Mouse (Mus musculus) left cerebral cortex, postnatal 36 days (tissue): Measurements from ENCODE around the gene Mllt10. TPM values are rescaled to one million over a fixed set of nuclear protein-coding genes. Genes with fewer than 3 reads are reported as not detected.
A peak's percentile ranks its signal among the peaks of the same experiment; 100 is the strongest.

ENCODE experiments used
- DNase-seq, 2 experiments: peaks; one replicate each; pipeline ENCODE4 v3.0.0; 2021 to 2022; ENCODE audit warnings: low spot score in 2 of 2, mixed read lengths in 1 of 2
- intact Hi-C: fragments of 180-260 bp; cut with DNase I; formaldehyde crosslinking; loops from one replicate; pipeline ENCODE4 v1.15.1; 2025
- total RNA-seq, 2 experiments: library from RNA; stranded (reverse); gene quantifications; 2 replicates each; pipeline ENCODE4 v1.2.3; 2021

Mllt10 gene
- total RNA-seq, 2 experiments from 2014 or later = 49.4 to 57.6 TPM

DNA sequence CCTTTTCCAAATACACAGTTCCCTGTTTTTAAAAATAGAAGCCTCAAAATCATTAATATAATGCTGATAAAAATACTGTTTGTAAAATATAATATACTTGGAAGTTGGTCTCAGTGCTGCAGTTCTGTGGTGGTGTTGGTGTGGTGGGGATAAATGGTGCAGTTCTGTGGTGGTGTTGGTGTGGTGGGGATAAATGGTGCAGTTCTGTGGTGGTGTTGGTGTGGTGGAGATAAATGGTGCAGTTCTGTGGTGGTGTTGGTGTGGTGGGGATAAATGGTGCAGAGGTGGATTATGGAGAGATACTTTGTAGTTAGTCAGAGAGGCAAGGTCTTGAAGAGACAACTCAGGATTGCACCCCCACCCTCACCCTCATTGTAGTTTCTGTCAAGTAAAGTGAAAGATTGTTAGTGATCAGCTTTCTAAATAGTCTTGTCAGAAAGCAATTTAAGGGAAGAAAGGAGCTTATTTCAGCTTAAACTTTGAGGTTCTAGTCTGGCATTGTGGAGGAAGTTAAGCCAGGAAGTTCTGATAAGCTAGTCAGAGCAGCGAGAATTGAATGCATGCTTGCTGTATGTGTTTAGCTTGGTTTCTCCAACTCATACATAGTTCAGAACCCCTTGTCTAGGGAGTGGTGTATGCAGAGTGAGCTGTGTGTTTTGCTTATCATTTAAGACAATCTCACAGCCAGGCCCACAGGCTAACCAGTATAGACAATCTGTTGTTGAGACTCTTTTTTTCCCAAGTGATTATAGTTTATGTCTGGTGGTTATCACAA is 114.3 kb downstream of the Mllt10 start:
- intact Hi-C loops = no loop called here
- DNase-seq = no peak

DNA sequence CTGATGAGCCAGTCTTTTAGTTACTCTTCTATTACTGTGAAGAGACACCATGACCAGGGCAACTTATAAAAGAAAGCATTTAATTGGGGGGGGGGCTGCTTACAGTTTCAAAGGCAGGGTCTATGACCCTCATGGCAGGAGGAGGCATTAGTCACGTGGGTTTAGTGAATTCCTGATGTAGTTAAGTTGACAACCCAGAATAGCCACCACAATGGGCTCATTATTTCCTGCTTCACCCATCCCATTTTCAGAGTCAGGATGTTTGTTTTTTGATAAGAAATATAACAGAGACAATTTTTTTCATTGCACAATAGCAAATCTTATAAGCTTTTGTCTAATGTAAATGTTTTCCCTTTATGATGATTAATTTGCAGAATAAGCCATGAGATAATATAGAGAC is 120.2 kb downstream of the Mllt10 start:
- no peak for DNase-seq
- intact Hi-C loops = no loop called here

DNA sequence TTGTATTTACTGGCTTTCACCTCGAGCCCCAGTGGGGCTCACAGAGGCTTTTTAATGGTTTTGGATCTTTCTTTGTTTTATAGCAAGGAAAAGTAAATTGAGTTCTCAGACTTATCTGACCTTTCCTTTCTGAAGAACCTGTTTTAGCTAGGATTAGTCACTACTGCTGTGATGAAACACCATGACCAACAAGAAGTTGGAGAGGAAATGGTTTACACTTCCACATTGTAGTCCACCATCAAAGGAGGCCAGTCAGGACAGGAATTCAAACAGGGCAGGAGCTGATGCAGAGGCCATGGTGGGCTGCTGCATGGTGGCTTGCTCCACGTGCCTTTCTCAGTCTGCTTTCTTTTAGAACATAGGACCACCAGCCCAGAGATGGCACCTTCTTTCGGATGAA is 121.2 kb downstream of the Mllt10 start:
- intact Hi-C loops = no loop called here
- DNase-seq = no peak

DNA sequence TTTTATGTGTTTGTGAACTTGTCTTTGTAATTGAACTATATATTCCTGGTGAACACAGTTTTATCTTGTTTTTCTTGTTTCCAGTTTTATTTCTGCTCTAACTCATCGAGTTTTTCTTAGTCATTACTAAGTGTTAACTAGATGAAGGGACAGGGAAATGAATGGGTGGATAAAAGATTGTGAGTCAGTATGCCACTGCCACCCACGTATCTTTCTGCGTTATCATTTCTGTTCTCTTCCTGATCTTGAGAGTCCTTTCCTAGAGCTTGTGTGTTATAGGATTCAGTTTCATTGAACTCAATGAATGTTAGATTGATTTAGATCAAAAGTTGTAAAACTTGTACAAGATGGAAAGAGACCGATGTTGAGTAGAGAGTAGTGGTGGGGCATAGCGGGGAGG is 125.3 kb downstream of the Mllt10 start:
- DNase-seq = no peak
- intact Hi-C loops = no loop called here

DNA sequence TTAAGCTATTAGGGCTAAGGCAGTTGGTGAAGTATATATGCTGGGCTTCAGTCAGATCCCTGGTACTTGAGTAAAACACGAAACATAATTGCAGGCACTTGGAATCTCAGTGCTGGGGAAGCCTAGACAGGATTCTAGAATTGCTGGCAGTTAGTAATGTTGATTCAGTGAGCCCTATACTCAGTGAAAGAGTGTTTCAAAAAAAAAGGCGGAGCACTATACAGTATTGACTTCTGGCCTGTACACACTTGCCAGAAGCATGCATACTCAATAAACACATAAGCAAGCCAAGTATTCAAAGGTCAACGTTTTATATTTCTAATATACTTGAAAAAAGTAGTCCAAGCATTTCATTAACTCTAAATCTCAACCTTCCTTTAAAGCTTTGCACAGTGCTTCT is 126.6 kb downstream of the Mllt10 start:
- intact Hi-C loops = no loop called here
- no peak for DNase-seq

DNA sequence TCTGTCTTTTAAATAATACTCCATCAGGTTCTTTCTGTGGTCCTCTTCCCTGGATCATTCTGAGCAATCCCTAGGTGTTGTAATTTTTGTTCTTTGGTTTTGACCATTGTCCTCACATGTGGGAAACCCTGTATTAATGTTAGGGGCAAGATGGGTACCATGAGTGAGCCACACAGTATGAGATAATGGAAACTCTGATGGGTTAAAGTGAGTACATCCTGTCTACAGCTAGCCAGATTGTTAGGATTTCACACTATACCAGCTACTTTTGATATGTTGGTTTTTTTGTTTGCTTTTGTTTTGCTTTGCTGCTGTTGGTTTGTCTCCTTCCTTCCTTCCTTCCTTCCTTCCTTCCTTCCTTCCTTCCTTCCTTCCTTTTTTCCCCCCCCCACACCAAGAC is 128.0 kb downstream of the Mllt10 start:
- DNase-seq = no peak
- intact Hi-C loops = no loop called here

DNA sequence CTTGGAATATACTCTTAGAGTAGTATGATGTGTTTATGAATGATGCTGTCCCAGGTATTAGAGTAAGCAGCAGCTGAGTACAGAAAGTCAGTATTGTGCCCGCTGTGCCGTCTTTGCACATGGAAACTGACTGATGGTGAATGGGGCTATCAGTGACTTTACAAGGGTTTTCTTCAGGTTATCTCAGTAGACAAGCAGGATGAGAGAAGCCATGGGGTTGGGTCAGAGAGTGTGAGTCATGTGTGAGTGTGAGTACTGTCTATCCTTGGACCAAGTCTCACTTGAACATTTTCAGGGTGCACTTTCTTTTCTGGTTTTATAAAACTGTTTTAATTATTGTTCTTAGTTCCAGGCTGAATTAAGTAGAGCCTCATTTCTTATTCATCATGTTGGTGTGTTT is 133.3 kb downstream of the Mllt10 start:
- intact Hi-C loops = no loop called here
- DNase-seq = no peak

DNA sequence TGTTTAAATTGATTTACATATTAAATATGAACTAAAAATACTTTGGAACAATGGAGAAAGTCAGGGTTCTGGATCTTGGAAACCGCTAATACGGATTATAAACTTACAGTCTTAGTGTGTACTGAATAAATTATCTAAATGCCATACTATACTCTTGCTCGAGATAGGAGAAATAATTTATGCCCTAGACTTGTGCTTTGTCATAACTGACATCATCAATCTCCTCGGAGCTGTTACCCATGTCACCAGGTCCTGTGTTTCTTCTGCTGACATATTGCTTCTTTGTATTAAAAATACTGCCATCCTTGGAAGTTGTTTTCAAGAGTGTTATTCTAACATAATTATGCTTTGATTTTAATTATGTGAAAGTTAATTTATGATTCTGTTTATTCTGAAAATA is 140.2 kb downstream of the Mllt10 start:
- intact Hi-C loops = no loop called here
- DNase-seq = no peak

DNA sequence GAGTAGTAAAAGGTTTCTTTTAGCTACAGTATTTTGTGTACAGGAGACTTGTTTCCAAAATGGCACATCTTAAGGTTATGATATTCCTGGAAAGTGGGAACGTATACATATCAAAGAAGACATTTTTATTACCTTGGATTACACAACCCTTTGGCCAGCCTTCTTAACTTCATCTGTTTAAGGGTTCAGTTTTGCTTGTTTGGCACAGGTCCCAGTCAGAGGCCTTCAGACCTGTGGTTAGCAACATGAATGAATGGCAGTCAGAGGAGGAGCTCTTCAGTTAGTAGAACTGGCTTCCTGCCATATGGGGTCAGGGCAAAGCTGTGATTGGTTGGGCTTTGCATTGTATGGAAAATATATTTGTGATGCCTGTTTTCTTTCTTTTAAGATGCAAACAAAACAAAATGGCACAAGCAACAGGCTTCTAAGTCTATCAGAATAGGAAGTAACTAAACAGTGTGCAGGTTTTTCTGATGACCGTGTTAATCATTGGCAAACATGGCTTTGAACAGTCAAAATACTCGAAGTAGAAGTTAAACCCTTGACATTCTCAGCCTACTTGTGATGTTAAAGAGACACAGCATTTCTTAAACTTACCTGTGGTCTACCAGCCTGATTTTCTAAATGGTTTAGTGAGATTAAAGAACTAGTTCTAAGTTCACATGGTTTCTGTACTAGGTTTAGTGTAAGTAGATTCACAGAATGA is 140.8 kb downstream of the Mllt10 start:
- no peak for DNase-seq
- intact Hi-C loops = no loop called here

DNA sequence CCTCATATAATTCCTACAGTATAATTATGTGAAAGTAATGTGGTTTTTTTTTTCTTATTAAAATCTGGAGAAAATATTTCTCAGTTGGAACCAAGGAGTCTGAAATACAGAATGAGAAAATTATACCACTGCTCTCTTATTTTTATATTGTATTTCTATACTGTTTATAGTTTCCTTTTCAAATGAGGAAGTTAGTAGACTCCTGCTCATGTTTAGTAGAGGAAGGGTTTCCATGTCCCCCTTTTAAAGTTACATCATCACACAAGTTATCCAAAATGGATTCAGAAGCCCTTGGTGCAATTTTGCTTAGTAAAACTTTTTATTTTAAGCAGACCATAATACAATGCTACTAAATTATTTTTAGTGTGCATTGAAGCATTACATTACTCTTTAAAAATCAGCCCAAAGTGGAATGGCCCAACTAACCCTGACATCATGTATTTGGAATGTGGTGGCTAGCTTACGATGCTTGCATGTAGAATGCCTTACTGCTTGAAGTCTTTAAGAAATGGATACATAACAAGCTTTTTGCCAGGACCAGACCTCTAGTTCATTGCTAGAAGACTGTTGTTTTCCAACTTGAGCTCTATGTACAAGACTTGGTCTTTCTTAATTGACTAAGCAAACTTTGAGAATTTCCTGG is 146.9 kb downstream of the Mllt10 start:
- no peak for DNase-seq
- intact Hi-C loops = no loop called here

DNA sequence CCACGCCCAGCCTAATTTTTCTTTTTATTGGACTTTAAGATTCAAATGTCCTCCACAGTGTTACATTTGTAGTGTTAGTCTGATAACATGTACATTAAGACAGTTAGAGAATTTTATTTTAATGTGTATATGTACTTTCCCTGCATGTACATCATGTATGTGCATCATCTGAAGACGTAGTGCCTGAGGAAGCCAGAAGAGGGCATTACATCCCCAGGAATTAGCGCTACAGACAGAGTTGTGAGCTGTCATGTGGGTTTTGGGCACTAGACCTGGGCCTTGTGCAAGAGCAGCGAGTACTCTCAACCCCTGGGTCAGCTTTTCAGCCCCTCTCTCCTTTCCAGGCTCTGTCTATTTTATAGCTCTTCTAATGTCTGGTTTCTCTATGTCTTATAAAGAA is 147.9 kb downstream of the Mllt10 start:
- no peak for DNase-seq
- intact Hi-C loops = no loop called here

DNA sequence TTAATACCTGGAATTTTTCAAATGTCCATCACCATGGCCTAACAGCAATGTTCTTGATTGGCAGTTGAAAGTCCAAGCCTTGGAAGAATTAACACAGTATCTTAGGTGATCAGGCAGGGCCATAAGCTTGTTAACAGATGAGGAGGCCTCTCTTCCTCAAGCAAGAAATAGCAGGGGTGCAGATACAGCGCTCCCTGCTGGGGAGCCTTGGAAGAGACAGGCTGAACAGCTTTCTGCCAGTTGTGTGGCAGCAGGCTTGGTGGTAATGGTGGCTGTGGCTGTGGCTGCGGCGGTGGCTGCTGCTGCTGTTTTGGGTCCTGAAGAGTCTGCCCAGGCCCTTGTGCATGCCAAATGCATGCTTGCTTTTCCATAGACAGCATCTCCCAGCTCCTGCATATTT is 150.1 kb downstream of the Mllt10 start:
- intact Hi-C loops = loop anchor here (5.0 kb wide), 1 partner anchor 178 kb away; no protein-coding TSS in a partner anchor
- no peak for DNase-seq

DNA sequence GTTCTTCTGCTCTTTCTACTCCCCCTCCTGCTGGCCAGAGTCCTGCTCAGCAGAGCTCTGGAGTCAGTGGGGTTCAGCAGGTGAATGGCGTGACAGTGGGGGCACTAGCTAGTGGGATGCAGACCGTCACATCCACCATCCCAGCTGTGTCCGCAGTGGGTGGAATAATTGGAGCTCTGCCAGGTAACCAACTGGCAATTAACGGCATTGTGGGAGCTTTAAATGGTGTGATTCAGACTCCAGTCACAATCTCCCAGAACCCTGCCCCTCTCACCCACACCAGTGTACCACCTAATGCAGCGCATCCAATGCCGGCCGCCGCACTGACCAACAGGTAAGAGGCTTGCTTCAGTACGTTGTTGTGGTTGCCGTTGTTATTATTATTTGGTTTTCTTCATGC is 151.8 kb downstream of the Mllt10 start:
- intact Hi-C loops = loop anchor here (5.0 kb wide), 1 partner anchor 180 kb away; no protein-coding TSS in a partner anchor
- DNase-seq = no peak

DNA sequence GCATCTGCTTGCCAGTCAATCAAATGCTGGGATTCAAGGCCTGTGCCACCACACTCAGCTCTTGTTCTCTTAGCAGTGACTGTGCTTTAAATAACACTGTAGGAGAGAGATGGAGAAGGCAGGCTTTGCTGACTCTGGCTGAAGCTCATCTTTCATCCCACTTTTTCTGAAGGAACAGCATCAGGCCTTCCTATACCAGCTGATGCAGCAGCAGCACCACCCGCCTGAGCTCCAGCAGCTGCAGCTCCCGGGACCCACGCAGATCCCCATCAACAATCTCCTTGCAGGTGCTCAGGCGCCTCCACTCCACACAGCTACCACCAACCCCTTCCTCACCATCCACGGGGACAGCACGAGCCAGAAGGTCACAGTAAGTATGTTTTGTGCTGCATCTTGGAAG is 153.5 kb downstream of the Mllt10 start:
- intact Hi-C loops = loop anchor here (5.0 kb wide), 1 partner anchor 181 kb away; no protein-coding TSS in a partner anchor
- peak; percentile 63 to 67 for DNase-seq

DNA sequence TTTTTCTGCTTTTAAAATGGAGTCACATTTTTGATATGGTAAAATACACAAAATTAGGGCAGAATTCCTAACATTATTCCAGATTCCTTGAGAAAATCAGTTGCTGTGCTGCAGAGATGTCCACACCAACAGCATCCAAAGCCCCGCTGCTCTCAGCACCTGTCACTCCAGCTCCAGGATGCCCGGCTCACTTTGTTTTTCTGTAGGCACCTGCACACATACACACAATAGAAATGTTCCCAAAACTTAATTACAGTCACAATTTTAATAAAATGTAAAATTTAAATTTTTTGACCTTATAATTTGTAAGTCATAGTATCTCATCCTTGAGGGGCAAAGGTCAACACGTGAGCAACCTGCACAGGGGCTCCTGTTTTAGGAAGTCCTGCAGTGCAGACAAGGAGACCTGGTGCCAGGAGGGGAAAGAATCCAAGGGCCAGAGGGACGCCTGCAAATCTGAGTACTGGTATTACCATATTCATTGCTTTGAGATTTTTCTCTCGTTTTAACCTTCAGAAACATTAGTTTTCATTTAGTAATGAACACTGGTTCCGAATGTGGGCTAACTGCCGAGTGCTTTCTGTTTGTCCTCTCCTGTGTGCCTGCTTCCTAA is 154.3 kb downstream of the Mllt10 start:
- no peak for DNase-seq

DNA sequence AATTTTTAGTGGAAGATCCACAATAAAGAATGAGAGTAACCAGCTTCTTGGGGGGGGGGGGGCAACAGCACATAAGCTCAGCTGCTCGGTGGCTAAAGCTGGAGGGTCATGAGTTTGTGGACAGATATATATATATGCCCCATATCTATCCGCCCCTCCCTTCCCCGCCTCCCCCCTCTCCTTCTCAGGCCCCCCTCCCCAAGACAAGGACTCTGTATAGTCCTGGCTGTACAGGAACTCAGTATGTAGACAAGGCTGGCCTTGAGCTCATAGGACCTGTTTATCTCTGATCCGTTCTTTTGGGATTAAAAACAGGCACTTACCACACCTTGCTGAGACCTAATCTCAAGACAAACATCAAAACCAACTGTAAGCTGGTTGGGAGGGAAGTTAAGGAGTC is 154.9 kb downstream of the Mllt10 start:
- intact Hi-C loops = loop anchor here (5.0 kb wide), 1 partner anchor 183 kb away; no protein-coding TSS in a partner anchor
- DNase-seq = no peak

More for the DNA sequence above, 154.3 kb downstream of the Mllt10 start:
- intact Hi-C loops = loop anchor here (5.0 kb wide), 1 partner anchor 182 kb away; no protein-coding TSS in a partner anchor

DNA sequence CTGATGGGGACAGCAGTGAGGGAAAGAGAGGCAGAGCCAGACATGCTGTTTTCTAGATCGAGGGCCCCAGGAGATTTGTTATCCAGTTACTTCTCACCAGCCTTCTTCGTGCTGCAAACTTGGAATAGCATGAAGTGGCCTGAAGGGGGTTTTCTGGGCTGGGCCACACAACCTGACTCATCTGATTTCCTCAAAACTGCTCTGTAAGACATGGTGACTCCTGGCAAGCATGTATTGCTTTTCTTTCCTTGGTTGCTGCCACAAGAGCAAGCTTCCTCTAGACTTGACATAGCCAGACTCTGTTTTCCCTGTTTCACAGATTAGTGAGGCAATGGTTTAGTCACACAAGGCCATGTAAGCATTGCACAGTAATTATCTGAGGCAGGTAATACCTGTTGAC is 159.0 kb downstream of the Mllt10 start:
- intact Hi-C loops = no loop called here
- no peak for DNase-seq

DNA sequence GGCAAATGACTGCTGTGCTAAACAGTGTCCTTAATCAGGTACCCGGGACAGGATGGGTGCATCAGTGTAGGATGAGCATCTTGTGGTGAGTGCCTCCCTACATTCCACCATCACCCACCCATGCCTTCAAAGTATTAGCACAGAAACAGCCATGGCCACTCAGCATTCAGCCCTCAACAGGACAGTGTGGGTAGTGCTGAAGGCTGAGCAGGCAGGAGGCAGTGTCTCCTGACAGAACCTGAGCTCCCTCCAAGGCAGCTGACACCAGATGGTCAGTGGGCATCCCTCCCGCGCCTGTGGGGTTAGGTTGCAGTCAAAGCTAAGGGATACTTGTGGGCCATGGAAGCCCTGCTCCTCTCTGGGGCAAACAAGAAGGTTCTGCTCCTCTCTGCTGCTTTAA is 162.8 kb downstream of the Mllt10 start:
- intact Hi-C loops = no loop called here
- no peak for DNase-seq

DNA sequence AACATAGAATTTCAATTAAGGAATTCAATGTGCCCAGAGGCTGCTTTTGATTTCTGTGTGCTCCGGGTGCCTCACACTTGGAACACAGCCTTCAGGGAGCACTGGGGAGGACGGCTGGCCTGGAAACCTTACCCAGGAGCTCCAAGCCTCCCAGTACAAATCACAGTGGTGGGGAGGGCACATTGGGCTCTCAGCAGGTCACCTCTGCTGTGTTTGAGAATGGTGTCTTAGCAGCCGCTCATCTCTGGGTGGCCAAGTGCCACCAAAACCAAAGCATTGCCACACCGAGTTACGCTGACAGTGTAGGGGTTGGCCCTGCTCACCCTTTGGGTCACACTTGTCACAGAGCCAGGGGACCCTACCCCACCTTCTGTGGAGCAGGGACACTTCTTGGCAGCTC is 163.5 kb downstream of the Mllt10 start:
- no peak for DNase-seq
- intact Hi-C loops = no loop called here

DNA sequence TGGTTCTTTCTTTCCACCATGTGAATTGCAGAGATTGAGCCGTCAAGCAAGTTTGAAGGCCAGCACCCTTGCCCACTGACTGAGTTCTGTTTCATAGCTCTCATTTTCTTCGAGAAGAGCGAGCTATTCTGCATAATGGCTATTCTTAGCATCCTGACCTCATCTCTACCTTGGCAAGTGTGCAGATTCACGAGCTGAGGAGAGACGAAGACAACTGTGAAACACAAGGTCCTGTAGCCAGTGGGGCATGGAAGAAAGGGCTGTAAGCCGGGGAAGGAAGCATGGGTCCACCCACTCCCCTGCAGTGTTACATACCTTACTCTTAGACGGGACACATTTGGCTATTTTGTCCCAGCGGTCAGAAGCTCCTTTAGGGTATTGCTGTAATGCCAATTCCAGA is 164.1 kb downstream of the Mllt10 start:
- DNase-seq = no peak
- intact Hi-C loops = no loop called here
